Mouse (Mus musculus) kidney, adult 18-20 months (tissue): ENCODE data around the gene Ighmbp2.

Source experiments
- DNase-seq: peaks from one replicate; pipeline ENCODE4 v3.0.0; 2021

The Ighmbp2 gene

GRCm38 (mm10) chr19:3282572-3283467, at the start of gene Ighmbp2, which contains the start of gene Mrpl21:
Ighmbp2 (minus strand) TSS chr19:3283017.
Mrpl21 (plus strand) TSS chr19:3282901.
- DNase-seq: peak; percentile 94

DNA sequence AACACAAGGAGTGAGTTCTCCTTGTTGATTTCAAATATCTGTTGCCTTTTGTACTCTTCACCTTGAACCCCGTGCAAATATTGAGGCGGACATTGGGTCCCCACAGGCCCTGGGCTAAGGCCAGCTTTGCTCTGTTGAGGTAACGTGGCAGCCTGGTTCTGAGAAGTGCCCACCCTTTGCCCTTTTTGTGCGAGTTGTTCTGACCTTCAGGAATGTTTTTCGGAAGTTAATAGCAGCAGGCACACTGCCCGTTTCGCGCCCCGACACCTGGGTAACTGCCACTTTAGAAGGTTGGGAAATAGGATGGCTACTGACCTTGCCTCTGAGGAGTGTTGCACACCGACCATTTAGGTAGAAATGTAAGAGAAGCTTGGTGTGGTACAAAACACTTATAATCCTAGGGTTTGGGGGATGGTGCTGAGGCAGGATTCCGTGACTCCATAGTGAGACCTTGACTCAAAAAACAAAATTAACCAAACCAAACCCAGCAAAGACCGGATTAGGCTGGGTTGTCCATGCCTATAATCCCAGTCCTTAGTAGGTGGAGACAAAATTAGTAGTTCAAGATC, 43.7 kb upstream of the Ighmbp2 start:
- DNase-seq: peak; percentile 82

DNA sequence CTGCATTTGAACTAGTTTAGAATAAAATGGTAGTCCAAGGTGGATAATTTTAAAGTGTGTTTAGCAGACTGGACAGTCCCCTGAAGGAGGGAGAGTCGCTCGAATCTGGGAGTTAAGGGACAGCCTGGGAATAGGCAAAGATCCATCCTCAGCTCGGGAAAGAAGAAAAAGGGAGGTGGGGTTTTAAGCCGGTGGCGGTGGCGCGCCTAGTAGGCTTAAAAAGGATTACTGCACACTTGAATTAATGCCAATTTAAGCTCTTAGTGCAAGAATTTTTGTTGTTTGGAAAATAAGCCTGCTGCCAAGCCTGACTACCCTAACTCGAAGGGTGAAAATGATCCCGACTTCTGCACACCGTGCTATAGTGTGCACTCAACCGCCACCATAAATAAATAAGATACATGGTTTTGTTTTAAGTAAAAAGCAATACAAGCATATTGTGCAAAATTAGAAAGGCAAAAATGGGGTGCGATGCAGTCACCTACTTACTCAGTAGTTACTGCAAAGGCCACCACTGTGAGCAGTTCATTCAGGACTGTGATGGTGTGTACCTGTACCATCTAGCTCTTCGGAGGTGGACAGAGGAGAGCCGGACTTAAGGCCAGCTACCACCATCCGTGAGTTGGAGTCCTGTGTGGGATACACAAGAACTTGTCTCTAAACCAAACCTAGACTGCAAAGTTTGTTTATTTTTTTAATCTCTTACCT, 43.1 kb upstream of the Ighmbp2 start:
- no peak for DNase-seq

DNA sequence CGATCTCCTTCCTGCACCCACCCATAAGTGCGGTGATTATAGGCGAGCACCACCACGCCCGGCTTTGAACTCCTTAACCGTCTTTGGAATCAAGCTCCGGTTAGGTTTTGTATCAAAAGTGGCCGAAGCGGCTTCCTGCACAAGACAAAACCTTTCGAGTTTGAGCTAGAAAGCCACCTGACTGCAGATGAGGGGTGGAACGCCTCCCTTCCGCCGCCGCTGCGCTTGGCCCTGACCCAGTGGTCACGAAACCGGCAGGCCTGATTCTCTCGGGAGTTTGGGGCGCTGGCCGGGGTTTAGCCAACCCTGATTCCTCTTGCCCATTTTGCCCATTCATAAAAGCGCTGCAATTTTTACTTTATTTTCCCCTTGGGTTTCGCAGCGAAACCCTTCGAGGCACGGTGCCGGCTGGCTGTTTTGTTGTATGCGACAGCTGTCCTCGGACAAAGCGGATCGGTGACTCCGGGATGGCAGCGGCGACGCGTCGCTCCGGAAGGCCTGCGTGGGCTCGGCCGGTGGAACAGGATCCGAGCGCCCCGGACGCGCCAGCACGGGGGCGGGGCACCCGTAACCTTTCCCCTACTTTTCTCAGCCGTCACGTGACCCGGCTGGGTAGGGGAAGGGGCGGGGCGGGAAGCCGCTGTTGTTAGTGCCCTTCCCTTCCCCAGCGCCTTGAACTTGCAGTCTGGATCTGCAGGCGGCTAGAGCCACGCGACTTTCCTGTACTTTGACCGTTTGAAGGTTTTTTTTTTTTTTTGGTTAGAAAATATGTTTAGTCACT, 42.3 kb upstream of the Ighmbp2 start:
- peak; percentile 95 for DNase-seq

- DNase-seq: peak; percentile 55
These were observed 41.5 kb upstream of the Ighmbp2 start for GRCm38 (mm10) chr19:3324271-3324811.

- peak; percentile 90 for DNase-seq
These were observed 41.0 kb upstream of the Ighmbp2 start for GRCm38 (mm10) chr19:3323753-3324270.

DNA sequence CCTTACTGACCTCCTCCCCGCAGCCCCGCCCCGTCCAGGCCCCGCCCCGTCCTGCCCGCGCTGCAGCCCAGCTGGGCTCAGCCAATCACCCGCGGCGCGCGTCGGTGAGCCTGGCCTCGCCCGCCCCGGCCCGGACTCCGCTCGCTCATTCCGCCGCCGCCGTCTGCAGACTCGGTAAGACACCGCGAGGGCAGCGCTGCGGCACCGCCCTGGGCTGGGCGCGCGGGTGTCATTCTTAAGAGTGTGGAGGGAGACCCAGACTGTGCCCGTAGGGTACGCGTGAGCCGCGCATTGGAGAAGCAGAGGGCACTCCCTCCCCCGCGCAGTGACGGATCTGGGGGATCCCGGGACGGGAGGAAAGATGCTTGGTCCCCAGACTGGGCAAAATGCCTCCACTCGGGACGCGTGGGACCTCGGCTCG, 40.4 kb upstream of the Ighmbp2 start:
- DNase-seq: peak; percentile 91

- DNase-seq: peak; percentile 65
These were observed 39.6 kb upstream of the Ighmbp2 start, which contains the start of gene Cpt1a for GRCm38 (mm10) chr19:3322261-3322969. Cpt1a (plus strand) TSS chr19:3322334.

GRCm38 (mm10) chr19:3321617-3322016, 38.8 kb upstream of the Ighmbp2 start:
- DNase-seq: peak; percentile 80

DNA sequence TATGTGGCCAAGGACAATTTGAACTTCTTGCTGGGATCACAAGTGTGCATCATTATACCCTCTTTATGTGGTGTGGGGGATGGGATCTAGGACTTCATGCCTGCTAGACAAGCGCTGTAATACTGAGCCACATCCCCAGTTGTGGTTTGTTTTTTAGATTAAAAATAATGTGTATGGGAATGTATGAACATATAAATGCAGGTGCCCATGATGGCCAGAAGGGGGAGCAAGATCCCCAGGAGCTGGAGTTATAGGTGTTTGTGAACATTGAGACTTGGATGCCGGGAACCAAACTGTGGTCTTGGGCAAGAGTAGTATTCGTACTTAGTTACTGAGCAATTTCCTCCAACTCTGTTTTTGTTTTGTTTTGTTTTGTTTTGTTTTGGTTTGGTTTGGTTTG, 38.0 kb upstream of the Ighmbp2 start:
- DNase-seq: no peak

- no peak for DNase-seq
These were observed 37.3 kb upstream of the Ighmbp2 start for GRCm38 (mm10) chr19:3320086-3320485.

- DNase-seq: no peak
These were observed 36.5 kb upstream of the Ighmbp2 start for GRCm38 (mm10) chr19:3319341-3319740.

GRCm38 (mm10) chr19:3307175-3307949, 24.5 kb upstream of the Ighmbp2 start:
- no peak for DNase-seq

- DNase-seq: no peak
These were observed 21.2 kb upstream of the Ighmbp2 start for GRCm38 (mm10) chr19:3304017-3304416.

DNA sequence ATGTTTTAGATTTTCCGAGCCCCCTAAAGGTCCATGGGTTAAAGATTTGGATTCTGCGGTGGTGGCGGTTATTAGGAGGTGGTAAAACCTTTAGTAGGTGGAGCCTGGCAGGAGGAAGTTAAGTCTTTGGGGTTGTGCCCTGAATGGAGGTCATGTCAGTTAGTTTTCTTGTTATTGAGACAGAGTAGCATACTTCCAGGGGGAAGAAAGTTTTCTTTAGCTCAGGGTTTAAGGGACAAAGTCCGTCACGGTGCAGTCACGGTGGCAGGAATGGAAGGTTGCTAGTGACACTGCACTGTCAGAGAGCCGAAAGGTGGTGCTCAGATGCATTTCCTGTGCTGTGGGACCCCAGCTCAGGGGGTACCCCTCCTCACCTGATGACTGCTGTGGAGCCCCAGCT, 15.0 kb upstream of the Ighmbp2 start:
- peak; percentile 21 for DNase-seq

GRCm38 (mm10) chr19:3297034-3297433, 14.2 kb upstream of the Ighmbp2 start:
- no peak for DNase-seq

- DNase-seq: no peak
These were observed 12.4 kb upstream of the Ighmbp2 start for GRCm38 (mm10) chr19:3295245-3295644.

GRCm38 (mm10) chr19:3292993-3293392, 10.2 kb upstream of the Ighmbp2 start:
- no peak for DNase-seq

- DNase-seq: peak; percentile 66
These were observed 9.2 kb upstream of the Ighmbp2 start for GRCm38 (mm10) chr19:3292028-3292427.

- DNase-seq: no peak
These were observed 6.2 kb upstream of the Ighmbp2 start for GRCm38 (mm10) chr19:3289006-3289405.

- DNase-seq: no peak
These were observed 931 bp downstream of the Ighmbp2 start for GRCm38 (mm10) chr19:3281886-3282285.
